Mouse (Mus musculus) hindbrain, embryonic 14.5 days (tissue): ENCODE data around the gene Dcun1d4. TPM values are rescaled to one million over a fixed set of nuclear protein-coding genes. Genes with fewer than 3 reads are reported as not detected.
"Not testable (repeated sequence)": the region's sequence is repeated elsewhere in the genome, so short reads cannot be mapped to it uniquely, and the experiment has no call there.

ENCODE experiments used
- ATAC-seq: fragments of 200-750 bp; cut with Nextera tagmentation; 2 replicates; pipeline ENCODE4 v1.8.0; 2017; ENCODE audit warnings: moderate number of reproducible peaks, mild to moderate bottlenecking, moderate TSS enrichment, moderate library complexity; ENCODE audit not compliant: low FRiP score
- DNase-seq: peaks from one replicate; pipeline ENCODE4 v3.0.0-alpha.2; 2015; ENCODE audit warnings: low spot score
- H3K27ac ChIP-seq: fragments of 300-500 bp; sonication (generic); 2 replicates; pipeline ENCODE4 v1.5.1; 2014; ENCODE audit warnings: mild to moderate bottlenecking, moderate library complexity
- H3K27me3 ChIP-seq: fragments of 300-500 bp; sonication (generic); 2 replicates; pipeline ENCODE4 v1.6.1; 2014; ENCODE audit warnings: mild to moderate bottlenecking, low read length, mixed read lengths; ENCODE audit not compliant: control insufficient read depth, insufficient read depth
- H3K36me3 ChIP-seq: fragments of 300-500 bp; sonication (generic); replicated peaks from 2 replicates; pipeline ENCODE4 v1.6.1; 2014; ENCODE audit not compliant: control insufficient read depth, insufficient read depth
- H3K4me1 ChIP-seq: fragments of 300-500 bp; sonication (generic); replicated peaks from 2 replicates; pipeline ENCODE4 v1.6.1; 2014; ENCODE audit warnings: antibody characterized with exemption, low read length, mixed read lengths; ENCODE audit not compliant: control insufficient read depth, insufficient read depth
- H3K4me2 ChIP-seq: fragments of 300-500 bp; sonication (generic); replicated peaks from 2 replicates; pipeline ENCODE4 v1.6.1; 2014; ENCODE audit warnings: mild to moderate bottlenecking, moderate library complexity
- H3K4me3 ChIP-seq: fragments of 300-500 bp; sonication (generic); replicated peaks from 2 replicates; pipeline ENCODE4 v1.5.1; 2014; ENCODE audit warnings: mild to moderate bottlenecking, low read length
- H3K9ac ChIP-seq: fragments of 300-500 bp; sonication (generic); 2 replicates; pipeline ENCODE4 v1.6.1; 2014
- H3K9me3 ChIP-seq: fragments of 300-500 bp; sonication (generic); 2 replicates; pipeline ENCODE4 v1.6.1; 2016; ENCODE audit warnings: low read length; ENCODE audit not compliant: control insufficient read depth
- WGBS: fragments of 180-500 bp; shearing (Covaris S2); extraction: QIAGEN DNeasy Blood & Tissue Kit; methylation state at CpG from one replicate; pipeline ENCODE4 v1.1.7; 2014; 5-methylcytosine and 5-hydroxymethylcytosine counted together
- polyA plus RNA-seq: library from polyadenylated mRNA; unstranded; fragments of >200 nt; fragmentation: Nextera tagmentation; extraction: Ambion mirVana; gene quantifications from 2 replicates; pipeline ENCODE4 v1.2.1, GENCODE M21; 2014

Gene Dcun1d4
- polyA plus RNA-seq, 1 experiment from 2014 or later, result 61.5 TPM

DNA sequence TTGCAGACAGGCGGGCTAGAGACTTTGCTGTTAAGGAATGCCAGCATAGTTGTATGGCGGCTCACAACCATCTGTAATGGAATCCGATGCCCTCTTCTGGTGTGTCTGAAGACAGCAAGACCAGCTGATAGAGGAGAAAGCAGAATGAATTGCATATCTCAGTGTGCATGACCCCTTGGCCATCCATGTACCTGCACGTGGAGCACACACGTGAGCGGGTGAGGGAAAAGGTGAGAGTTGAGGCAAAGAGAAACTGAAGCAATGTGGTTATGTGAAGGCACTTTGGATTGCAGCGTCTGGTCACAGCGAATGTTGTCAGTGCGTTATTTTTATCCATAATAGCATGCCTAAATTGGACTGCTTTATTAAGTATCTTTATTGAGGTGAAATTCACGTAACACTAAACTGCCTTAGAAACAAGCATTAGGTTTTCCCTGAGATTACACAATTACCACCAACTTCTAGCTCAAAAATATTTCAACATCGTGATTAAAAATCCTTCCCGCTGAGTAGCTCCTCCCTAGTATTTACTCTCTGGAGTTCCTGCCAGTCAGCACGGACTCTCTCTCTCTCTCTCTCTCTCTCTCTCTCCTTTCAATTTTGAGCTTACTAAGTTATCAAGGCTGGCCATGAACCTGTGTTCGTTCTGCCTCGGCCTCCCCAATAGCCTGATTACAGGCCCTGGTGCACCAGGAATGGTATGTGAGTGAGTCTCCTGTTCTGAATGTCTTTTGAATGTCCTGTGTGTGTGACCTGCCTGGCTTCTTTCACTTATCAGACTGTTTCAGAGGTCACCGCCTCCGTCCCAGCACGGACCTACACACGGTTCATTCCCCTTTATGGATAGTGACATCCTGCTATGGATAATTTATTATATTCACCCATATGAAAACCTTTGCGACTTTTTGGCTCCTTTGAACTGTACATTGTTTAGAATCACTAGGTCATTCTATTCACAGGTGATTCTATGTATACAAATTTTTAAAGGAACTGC, 6.1 kb upstream of the Dcun1d4 start:
- no peaks in the 10 kb centered on the region for H3K9me3 ChIP-seq
- WGBS, result 87% methylated on average over 20 of the region's 20 CpGs

GRCm38 (mm10) chr5:73481401-73481800, 601 bp downstream of the Dcun1d4 start:
- DNase-seq (no peak), ATAC-seq (no peak)
- H3K27me3 ChIP-seq, result no peaks in the 10 kb centered on the region
- no peak overlapping the region for H3K4me2 ChIP-seq
- H3K4me1 ChIP-seq, result 0 out of 2 replicates have a peak, but pooled peaks cover 4% of the 10 kb centered on the region
- no peak overlapping the region for H3K27ac ChIP-seq
- no peak overlapping the region for H3K4me3 ChIP-seq
- no peaks in the 10 kb centered on the region for H3K9me3 ChIP-seq
- 97% methylated on average over 7 of the region's 7 CpGs for WGBS
- H3K9ac ChIP-seq, result no peak overlapping the region
- H3K36me3 ChIP-seq, result no peaks in the 10 kb centered on the region

More for the DNA sequence above, 6.1 kb upstream of the Dcun1d4 start:
- no peak overlapping the region for H3K4me3 ChIP-seq
- no peak overlapping the region for H3K4me2 ChIP-seq
- DNase-seq (no peak), ATAC-seq (no peak)
- no peak overlapping the region for H3K9ac ChIP-seq
- H3K27me3 ChIP-seq, result no peaks in the 10 kb centered on the region
- no peaks in the 10 kb centered on the region for H3K36me3 ChIP-seq
- no peaks in the 10 kb centered on the region for H3K4me1 ChIP-seq
- H3K27ac ChIP-seq, result no peak overlapping the region

DNA sequence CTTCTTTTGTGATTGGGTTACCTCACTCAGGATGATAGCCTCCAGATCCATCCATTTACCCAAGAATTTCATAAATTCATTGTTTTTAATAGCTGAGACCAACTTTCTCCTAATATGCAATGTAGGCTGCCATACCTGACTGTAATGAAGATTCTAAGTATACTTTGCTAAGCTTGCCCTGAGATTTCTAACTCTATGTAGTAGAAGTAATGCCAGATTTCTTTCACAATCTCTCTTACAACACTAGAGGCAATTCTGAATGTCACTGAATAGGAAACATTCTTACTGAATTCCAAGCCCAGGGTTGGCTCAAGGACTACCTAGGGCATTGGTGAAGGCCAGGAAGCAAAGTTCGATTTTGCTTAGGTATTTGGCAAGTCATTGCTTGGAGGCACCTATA, 1.6 kb downstream of the Dcun1d4 start:
- H3K27me3 ChIP-seq, H3K36me3 ChIP-seq, H3K9ac ChIP-seq, H3K4me2 ChIP-seq, H3K4me3 ChIP-seq, H3K27ac ChIP-seq, H3K9me3 ChIP-seq, H3K4me1 ChIP-seq, DNase-seq, ATAC-seq: not testable (repeated sequence)
- WGBS, result 100% methylated on average over 1 of the region's 1 CpGs

DNA sequence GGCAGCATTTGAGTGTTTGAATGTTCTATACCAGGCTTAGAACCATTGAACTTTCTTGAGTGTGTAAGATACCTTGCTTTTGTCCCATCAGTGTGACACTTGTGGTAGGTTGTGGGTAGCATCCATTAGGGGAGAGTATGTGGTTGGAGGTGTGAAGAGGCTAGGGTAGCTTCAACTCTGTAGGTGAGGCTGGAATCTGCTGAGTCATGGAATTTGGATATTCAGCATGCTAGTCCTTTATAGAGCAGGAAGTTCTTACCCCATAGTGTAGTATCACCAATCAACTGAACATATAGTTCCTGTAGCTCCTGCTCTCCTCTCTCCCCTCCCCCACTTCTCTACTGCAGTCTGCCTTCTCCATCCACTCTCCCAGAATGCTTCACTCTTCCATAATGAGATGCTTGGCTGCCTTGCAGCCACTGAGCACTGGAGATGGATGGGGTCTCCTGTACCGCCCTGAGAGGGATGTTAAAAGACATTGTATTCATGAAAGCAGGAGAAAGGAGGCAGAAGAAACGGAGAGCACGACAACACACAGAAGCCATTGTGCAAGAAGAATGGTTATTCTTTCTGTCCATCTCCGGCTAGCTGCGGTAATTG, 3.3 kb downstream of the Dcun1d4 start:
- peak overlapping the region; percentile 81 for H3K27ac ChIP-seq
- H3K4me2 ChIP-seq, result peak overlapping the region; percentile 43

DNA sequence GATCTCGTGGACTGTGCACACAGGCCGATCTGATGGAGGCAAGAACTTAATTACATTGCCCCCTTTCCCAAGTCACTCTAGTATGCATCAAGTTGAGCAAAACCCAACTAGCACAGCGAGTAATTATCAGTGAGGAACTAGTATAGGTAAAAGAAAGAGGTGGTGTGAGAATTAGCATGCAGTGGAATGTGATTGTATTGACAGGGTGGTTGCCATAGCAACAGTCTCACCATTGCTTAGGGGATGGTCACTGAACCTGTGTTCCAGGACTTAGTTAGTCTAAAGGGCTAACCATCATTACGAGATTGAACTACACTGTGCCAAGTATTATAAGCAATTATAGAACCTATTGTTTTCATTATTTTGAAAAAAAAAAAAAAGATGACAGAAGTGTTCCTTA, 5.7 kb downstream of the Dcun1d4 start:
- Histone ChIP-seq H3K27me3 (no peaks in the 10 kb centered on the region), H3K36me3 (no peaks in the 10 kb centered on the region), H3K27ac (no peak overlapping the region), H3K4me1 (peaks cover 10% of the 10 kb centered on the region), H3K4me3 (no peak overlapping the region), H3K9ac (no peak overlapping the region), H3K4me2 (no peak overlapping the region), H3K9me3 (no peaks in the 10 kb centered on the region)
- WGBS, result 48% methylated on average over 4 of the region's 4 CpGs
- ATAC-seq, result no peak
- no peak for DNase-seq

More for the DNA sequence above, 3.3 kb downstream of the Dcun1d4 start:
- H3K9ac ChIP-seq, result peak overlapping the region; percentile 44
- H3K27me3 ChIP-seq, result no peaks in the 10 kb centered on the region
- 28% methylated on average over 5 of the region's 5 CpGs for WGBS
- no peaks in the 10 kb centered on the region for H3K36me3 ChIP-seq
- H3K9me3 ChIP-seq, result no peaks in the 10 kb centered on the region
- peak; percentile 56 for DNase-seq
- peak overlapping the region; percentile 26 for H3K4me3 ChIP-seq
- peak; percentile 82 for ATAC-seq
- 0 out of 2 replicates have a peak, but pooled peaks cover 4% of the 10 kb centered on the region for H3K4me1 ChIP-seq

DNA sequence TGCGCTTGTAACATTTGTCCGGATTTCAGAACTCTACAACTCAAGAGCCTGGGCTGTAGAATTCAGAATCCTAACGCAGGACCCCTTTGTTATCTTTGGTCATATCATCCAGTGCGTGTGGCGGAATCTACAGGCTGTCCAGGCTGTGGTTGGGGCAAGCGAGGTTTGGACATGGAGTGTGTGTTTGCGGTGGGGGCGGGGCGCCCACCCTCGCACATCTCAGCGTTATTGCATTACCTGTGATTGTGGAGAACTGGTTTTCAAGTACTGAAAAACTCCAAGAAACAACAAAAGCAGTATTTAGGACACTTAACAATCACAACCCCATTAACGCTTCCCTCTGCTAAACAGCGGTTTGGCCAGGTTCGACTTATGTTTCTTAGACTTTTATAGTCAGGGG, 9.1 kb downstream of the Dcun1d4 start:
- peak; percentile 42 for DNase-seq
- Histone ChIP-seq H3K36me3 (no peaks in the 10 kb centered on the region), H3K9me3 (no peaks in the 10 kb centered on the region), H3K4me1 (peaks cover 18% of the 10 kb centered on the region), H3K27ac (peak overlapping the region; percentile 87), H3K4me2 (peak overlapping the region; percentile 70), H3K4me3 (peak overlapping the region; percentile 93), H3K9ac (peak overlapping the region; percentile 66), H3K27me3 (no peaks in the 10 kb centered on the region)
- ATAC-seq, result no peak
- 4% methylated on average over 14 of the region's 14 CpGs for WGBS

DNA sequence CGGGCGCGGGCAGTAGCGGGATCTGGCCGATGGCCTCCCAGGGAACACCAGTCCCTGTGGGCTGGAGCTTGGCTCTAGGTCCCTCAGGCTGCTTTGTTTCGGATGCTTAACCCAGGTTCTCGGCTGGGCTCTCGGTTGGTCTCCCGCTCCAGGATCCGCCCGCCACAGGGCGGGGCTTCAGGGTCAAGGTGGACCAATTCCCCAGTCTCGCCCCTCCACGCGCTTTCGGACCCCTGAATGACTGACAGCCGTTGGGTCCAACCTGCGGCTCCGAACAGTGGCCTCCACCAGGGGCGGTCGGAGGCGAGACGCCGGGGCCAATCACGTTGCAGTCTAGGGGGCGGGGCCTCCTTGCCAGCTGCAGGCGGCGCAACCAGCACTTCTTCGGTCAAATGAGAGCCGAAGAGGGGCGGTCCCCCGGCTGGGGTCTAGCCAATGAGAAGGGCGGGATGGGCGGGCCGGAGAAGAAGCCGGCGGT, 9.8 kb downstream of the Dcun1d4 start:
- ATAC-seq, result peak; percentile 96
- H3K36me3 ChIP-seq, result no peaks in the 10 kb centered on the region
- no peaks in the 10 kb centered on the region for H3K9me3 ChIP-seq
- H3K27ac ChIP-seq, result peak overlapping the region; percentile 96
- H3K4me3 ChIP-seq, result peak overlapping the region; percentile 93
- H3K4me1 ChIP-seq, result peaks cover 18% of the 10 kb centered on the region
- peak overlapping the region; percentile 90 for H3K4me2 ChIP-seq
- DNase-seq, result peak; percentile 97
- WGBS, result under 1% methylated on average over 37 of the region's 37 CpGs
- H3K27me3 ChIP-seq, result no peaks in the 10 kb centered on the region
- H3K9ac ChIP-seq, result peak overlapping the region; percentile 66

DNA sequence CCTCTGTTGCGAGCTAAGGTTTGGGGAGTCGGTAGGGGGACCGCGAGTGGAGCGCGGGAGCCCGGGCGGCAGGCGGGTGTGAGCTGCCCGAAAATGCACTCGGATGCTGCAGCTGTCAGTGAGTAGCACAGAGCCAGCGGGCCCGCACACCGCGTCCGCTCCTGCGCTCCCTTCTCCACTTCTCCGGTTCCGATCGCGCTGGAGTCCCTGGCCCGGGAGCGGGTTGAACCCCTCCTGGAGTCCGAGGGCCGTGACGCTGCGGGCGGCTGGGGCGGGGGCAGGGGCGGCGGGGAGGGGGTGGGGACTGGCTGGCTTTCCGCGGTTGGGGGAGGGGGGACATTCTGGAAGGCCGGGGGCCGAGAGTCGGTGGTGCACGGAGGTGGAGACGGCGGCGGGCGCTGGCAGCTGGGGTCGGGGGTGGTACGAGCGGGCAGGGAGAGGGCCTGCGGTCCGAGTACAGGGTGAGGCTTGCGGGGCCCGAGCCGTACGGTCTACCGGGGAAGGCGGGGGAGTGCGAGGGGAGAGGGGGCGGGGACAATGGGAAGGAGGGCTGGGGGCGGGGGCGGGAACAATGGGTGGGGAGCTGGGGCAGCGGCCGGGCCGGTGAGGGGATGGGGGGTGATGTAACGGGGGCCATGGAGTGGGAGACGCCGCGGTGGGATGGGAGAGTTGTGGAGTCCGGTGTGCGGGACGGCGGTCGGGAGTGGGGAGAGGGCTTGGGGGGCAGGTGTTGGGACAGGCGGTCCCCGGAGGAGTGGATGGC, 10.5 kb downstream of the Dcun1d4 start:
- peak overlapping the region; percentile 96 for H3K27ac ChIP-seq
- peaks cover 14% of the 10 kb centered on the region for H3K4me1 ChIP-seq
- no peaks in the 10 kb centered on the region for H3K27me3 ChIP-seq
- peak overlapping the region; percentile 93 for H3K4me3 ChIP-seq
- no peaks in the 10 kb centered on the region for H3K36me3 ChIP-seq
- no peaks in the 10 kb centered on the region for H3K9me3 ChIP-seq
- ATAC-seq (peak; percentile 24), DNase-seq (no peak)
- peak overlapping the region; percentile 84 for H3K9ac ChIP-seq
- under 1% methylated on average over 63 of the region's 70 CpGs for WGBS
- H3K4me2 ChIP-seq, result peak overlapping the region; percentile 90
